Mouse (Mus musculus): Measurements from ENCODE around the gene Rhot2.

Rhot2 gene

DNA sequence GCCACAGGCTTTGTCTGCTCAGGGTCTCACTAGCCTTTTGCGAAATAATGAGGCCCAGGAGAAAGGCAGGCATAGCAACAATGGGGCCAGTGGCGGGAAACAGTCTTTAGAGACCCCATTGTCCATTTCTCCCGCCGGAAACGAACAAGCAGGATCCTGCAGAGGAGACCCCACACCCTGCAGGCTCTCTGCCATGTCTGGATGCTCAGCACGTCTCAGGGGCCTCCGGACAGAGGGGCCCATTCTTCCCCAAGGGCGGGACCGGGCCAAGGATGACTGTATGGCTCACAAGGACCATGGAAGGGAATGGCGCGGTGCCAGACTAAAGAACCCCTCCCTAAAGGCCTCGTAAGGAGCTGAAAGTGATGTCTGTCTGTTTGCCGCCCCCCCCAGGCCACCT lies 50.5 kb downstream of the Rhot2 start:
- DNase-seq: no peak

DNA sequence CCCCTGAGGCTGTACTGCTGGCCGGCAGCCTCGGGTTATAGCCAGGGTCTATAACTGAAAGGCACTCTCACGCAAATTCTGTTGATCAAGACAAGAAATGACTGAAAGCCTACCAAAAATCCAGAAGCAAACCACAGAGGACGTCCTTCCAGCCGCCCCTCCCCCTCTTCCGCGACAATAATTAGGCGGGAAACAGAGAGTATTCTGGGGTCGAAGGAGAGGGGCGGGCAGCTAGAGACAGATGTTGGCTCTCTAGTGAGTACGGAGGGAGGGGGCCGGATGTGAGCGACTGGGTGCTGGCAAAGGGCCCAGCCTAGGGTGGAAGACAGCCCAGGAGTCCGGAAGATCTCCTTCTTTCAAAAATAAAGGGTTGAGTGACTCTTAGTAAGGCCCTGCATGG lies 52.0 kb downstream of the Rhot2 start, which contains the start of gene Fam173a:
Fam173a (minus strand) TSS at position 287 of the 400 bp plus-strand sequence.
- DNase-seq: no peak

DNA sequence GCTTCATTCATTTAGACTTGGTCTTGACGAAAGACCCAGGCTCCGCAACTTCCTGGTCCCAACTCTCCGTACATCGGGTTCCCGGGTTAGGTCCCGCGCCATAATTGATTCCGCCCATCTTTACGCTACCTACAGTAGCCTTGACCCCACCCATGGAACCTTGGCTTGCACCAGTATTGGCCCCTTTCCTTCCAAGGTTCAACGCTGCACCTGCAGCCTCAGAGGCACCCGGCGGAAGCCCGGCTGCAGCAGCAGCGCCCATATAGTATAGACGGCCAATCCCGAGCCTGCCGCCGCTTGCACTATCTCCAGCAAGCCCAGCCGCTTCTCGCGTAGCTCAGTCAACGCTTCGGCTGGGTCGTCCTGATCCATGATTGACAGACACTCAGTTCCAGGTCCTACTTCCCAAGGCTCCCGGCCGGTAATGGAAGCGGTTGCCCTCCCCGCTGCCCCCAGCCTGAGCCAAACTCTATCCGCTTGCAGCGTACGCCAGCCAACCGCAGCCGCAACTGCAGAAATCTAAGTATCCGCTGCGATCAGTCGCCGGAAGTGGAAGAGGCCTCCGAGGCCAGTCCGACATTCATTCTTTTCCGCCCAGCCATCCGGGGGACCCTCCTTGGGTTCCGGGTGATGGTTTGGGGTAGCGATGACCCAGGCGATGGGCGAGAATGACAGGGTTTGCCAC lies 52.7 kb downstream of the Rhot2 start:
- DNase-seq: peak; percentile 86

DNA sequence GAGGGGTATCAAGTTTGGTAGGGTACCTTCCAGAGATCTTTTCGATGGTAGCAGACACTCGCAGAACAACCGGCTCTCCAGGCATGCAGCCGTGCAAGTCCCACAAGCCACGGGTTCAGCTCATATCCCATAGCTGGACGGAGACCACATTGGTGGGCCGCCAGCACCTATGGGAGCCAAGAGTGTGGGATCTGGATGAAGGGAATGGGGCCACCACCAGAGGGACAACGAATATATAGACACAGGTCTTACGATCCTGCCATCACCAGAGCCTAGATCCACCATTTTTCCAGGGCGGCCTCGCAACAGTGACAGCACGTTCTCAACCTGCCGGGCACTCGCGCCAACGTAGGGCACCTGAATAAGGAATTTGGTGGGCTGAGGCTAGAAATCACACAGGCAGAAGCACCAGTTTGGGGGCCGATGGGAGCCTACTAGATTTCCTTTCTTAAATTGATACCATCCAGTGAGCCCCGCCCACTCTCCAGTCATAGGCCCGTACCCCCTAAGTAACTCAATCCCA lies 53.3 kb downstream of the Rhot2 start:
- DNase-seq: no peak

All from cerebellum, adult 9-10 months (tissue).